Mouse (Mus musculus) spleen, adult 18-20 months (tissue): ENCODE data around the gene Lrrn4cl.
"Not testable (repeated sequence)": the region's sequence is repeated elsewhere in the genome, so short reads cannot be mapped to it uniquely, and the experiment has no call there.

ENCODE experiments used
- DNase-seq, 2 experiments: peaks; one replicate each; pipeline ENCODE4 v3.0.0; 2022; ENCODE audit warnings: mixed read lengths in 2 of 2

Lrrn4cl gene

GRCm38 (mm10) chr19:8886916-8887584, 36.5 kb downstream of the Lrrn4cl start:
- DNase-seq: no peak

- DNase-seq: no peak
Observed at GRCm38 (mm10) chr19:8887585-8888463, 37.3 kb downstream of the Lrrn4cl start.

- DNase-seq: peak; percentile 89 to 91
Observed at GRCm38 (mm10) chr19:8888511-8889385, 38.2 kb downstream of the Lrrn4cl start, which contains the start of the genes 1810009A15Rik and Gm49416. 1810009A15Rik (plus strand) TSS chr19:8888853. Gm49416 (plus strand) TSS chr19:8888926.

GRCm38 (mm10) chr19:8892829-8893766, 42.5 kb downstream of the Lrrn4cl start, which contains the start of gene Ints5:
Ints5 (plus strand) TSS chr19:8893005.
- DNase-seq: peak; percentile 66 to 81

GRCm38 (mm10) chr19:8895397-8895960, 44.9 kb downstream of the Lrrn4cl start:
- DNase-seq: no peak

GRCm38 (mm10) chr19:8896231-8896630, 45.7 kb downstream of the Lrrn4cl start:
- DNase-seq: not testable (repeated sequence)

GRCm38 (mm10) chr19:8897211-8897864, 46.8 kb downstream of the Lrrn4cl start:
- not testable (repeated sequence) for DNase-seq

GRCm38 (mm10) chr19:8897865-8898495, 47.4 kb downstream of the Lrrn4cl start, which contains the start of gene Ganab:
Ganab (plus strand) TSS chr19:8898071.
- peak; percentile 90 for DNase-seq

- no peak for DNase-seq
Observed at GRCm38 (mm10) chr19:8898576-8898975, 48.0 kb downstream of the Lrrn4cl start.

- no peak for DNase-seq
Observed at GRCm38 (mm10) chr19:8899079-8899478, 48.5 kb downstream of the Lrrn4cl start.

GRCm38 (mm10) chr19:8903412-8903811, 52.8 kb downstream of the Lrrn4cl start:
- no peak for DNase-seq
